Mouse (Mus musculus) cerebellum, postnatal 10 days (tissue): ENCODE data around the gene 4933428M09Rik.
"Not testable (repeated sequence)": the region's sequence is repeated elsewhere in the genome, so short reads cannot be mapped to it uniquely, and the experiment has no call there.

ENCODE experiments used
- DNase-seq, 2 experiments: peaks; one replicate each; pipeline ENCODE4 v3.0.0; 2021; ENCODE audit warnings: mixed read lengths in 2 of 2

4933428M09Rik gene

GRCm38 (mm10) chrX:139178928-139179327 lies at the start of gene 4933428M09Rik:
Gene 4933428M09Rik, plus strand, starts transcription at chrX:139179228.
- DNase-seq = no peak

- DNase-seq = peak; percentile 42 to 68
Measured at GRCm38 (mm10) chrX:139134031-139134430, 45.0 kb upstream of the 4933428M09Rik start.

- DNase-seq = peak; percentile 8
Measured at GRCm38 (mm10) chrX:139191506-139191905, 12.5 kb downstream of the 4933428M09Rik start.

- no peak for DNase-seq
Measured at GRCm38 (mm10) chrX:139194572-139195279, 15.7 kb downstream of the 4933428M09Rik start.

GRCm38 (mm10) chrX:139209191-139209828 lies 30.3 kb downstream of the 4933428M09Rik start:
- not testable (repeated sequence) for DNase-seq

GRCm38 (mm10) chrX:139209829-139210225 lies 30.8 kb downstream of the 4933428M09Rik start, which contains the start of gene Mum1l1:
Gene Mum1l1, plus strand, starts transcription at chrX:139210042.
- DNase-seq = peak; percentile 78 to 88

GRCm38 (mm10) chrX:139214765-139215164 lies 35.7 kb downstream of the 4933428M09Rik start:
- DNase-seq = no peak

GRCm38 (mm10) chrX:139216409-139216808 lies 37.4 kb downstream of the 4933428M09Rik start:
- no peak for DNase-seq

GRCm38 (mm10) chrX:139216991-139217593 lies 38.1 kb downstream of the 4933428M09Rik start:
- peak; percentile 72 to 85 for DNase-seq

- peak in 1 of 2 experiments; percentile 5 for DNase-seq
Measured at GRCm38 (mm10) chrX:139217776-139218175, 38.7 kb downstream of the 4933428M09Rik start.

- DNase-seq = peak; percentile 69 to 70
Measured at GRCm38 (mm10) chrX:139219017-139219416, 40.0 kb downstream of the 4933428M09Rik start.

GRCm38 (mm10) chrX:139220830-139221229 lies 41.8 kb downstream of the 4933428M09Rik start:
- no peak for DNase-seq

- no peak for DNase-seq
Measured at GRCm38 (mm10) chrX:139221893-139222292, 42.9 kb downstream of the 4933428M09Rik start.
